Mouse (Mus musculus) cortical plate, adult 2 months (tissue): ENCODE data around the gene Samd4b.

Experiments used
- CTCF ChIP-seq: fragments of 200-500 bp; IDR thresholded peaks from 2 replicates; pipeline ENCODE4 v1.5.1; 2011; ENCODE audit warnings: mild to moderate bottlenecking, control low read depth, low read length; ENCODE audit not compliant: insufficient read depth; ENCODE audit errors: extremely low read depth
- POLR2A ChIP-seq: fragments of 200-500 bp; IDR thresholded peaks from 2 replicates; pipeline ENCODE4 v1.6.1; 2011; ENCODE audit warnings: mild to moderate bottlenecking, low read length, control low read depth; ENCODE audit not compliant: insufficient read depth; ENCODE audit errors: extremely low read depth

DNA sequence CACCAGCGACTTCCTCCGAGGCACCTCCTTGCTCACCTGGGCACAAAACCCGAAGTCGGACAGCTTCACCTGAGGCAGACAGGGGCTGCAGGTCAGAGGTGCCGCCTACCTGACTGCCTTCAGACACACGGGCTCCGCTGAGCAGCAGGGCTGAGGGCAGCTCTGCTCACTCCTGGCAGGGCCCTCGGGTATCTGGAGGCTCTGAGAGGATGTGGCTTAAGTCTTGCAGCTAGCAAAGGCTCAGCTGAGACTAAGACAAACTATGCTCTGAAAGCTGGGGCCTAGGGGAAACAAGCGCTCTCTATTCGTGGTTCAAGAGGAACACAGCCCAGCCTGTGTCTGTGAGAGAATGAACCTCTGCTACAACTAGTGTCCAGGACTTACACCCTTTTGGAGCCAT lies 37.1 kb downstream of the Samd4b start:
- TF ChIP-seq CTCF, result no peak
- TF ChIP-seq POLR2A, result 0 out of 2 replicates have a peak, but pooled peaks have one; percentile 17
